Mouse (Mus musculus): ENCODE measurements at regions not wholly inside any gene's neighbourhood (a gene's known extent, or its start where the extent isn't known, plus 50 kb on each side); places are given as distances from the start of the nearest gene placed in this dataset.

- no peak for TF ChIP-seq CTCF (IDR thresholded peaks at IDR 0.05; ENCODE audit: low read depth, low read length)
- no peak for TF ChIP-seq POLR2A (IDR thresholded peaks at IDR 0.05; ENCODE audit: borderline replicate concordance, low read depth, low read length)
Observed at GRCm38 (mm10) chr15:67228633-67229032, 727.9 kb upstream of the Lrrc6 start.
